Mouse (Mus musculus): Measurements from ENCODE around the gene Arpc3.
"Not testable (repeated sequence)": the region's sequence is repeated elsewhere in the genome, so short reads cannot be mapped to it uniquely, and the experiment has no call there.

Gene Arpc3

DNA sequence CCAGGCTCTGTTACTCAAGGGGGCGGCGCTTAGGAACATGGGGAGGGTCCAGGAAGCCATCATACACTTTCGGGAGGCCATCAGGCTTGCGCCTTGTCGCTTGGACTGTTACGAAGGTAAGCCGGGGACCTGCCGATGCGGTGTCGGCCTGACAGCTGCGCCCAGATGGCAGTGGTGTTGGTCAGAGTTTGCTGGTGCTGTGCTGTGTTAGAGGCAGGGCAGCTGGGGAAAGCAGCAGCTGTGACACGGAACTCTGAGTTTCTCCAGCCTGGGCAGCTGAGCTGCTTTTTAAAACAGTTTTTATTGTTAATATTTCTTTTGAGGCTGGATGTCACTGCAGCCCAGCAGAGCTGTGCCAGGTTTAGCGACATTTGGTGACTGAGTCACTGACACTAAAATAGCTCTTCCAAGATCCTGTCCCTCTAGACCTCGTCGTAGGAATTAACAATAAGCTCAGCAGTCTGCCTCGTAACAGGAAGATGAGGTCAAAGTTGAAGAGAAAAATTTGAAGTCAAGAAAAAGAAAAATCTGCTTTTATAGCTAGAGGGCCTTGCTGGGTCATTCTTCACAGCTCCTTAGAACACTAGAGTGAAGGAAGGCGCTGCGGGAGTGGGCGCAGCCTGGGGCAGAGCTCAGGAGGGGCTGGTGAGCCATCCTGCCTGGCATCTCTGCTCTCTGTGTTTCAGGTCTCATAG is 47.9 kb downstream of the Arpc3 start:
- peak; percentile 37 for DNase-seq (ENCODE audit: low spot score)

DNA sequence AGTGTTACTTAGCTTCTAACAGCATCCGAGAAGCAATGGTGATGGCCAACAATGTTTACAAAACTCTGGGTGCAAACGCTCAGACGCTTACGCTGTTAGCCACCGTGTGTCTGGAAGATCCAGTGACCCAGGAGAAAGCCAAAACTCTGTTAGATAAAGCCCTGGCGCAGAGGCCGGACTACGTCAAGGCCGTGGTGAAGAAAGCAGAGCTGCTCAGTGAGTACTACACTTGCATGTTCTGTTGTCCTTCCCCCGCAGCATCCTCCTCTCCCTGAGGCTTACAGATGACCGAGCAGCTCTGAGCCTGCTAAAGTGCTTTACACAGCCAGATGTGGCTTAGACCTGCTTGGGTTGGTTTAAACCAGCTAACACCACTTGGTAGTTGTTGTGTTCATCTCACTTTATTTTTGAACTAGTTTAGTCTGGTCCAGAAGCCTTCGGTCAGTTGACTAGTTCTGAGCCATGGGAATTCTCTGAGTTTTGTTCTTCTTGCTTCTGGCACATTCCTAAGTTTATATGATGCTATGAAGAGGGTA is 48.5 kb downstream of the Arpc3 start:
- no peak for DNase-seq (ENCODE audit: low spot score)

DNA sequence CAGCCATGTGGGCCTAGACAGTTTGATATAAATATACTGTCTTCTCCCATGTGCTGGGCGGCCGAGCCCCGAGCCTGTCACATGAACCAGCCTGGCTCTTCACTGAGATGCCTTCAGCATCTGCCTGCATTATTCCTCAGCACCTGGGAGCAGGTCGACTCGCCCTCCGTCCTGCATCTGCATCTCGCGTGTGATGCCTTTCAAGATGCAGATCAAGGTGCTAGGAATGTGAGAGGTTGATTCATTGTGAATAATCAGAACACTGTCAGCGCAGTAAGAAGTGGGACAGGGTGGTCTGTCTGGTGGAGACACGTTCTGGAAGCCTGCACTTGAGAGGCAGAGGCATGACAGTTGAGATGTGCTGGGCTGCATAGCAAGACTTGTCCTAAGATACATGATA is 52.8 kb downstream of the Arpc3 start:
- DNase-seq (ENCODE audit: low spot score): no peak

DNA sequence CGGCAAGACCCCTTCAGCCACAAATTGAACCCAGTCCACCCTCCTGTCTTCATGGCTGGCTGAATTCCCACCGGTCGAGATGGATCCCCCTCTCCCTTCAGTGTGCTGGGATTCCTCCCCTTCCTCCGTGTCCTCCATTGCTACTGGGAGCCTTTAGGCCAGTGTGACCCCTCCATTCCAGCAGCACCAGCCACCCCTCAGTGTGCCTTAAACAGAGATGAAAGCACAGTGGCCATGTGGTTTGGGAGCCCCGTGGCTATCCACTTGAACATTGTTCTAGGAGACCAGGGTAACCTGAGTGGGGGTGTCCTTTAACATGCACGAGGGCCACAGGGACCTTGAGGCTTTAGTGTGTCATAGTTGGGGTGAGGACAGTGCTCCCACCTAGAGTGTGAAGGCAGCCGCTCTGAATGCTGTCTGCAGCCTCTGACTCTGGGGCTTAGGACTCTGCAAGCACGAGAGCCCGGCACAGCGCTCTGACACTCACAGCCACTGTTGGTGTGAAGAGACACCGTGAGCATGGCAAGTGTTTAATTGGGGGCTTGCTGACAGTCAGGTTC is 53.5 kb downstream of the Arpc3 start:
- DNase-seq (ENCODE audit: low spot score): no peak

DNA sequence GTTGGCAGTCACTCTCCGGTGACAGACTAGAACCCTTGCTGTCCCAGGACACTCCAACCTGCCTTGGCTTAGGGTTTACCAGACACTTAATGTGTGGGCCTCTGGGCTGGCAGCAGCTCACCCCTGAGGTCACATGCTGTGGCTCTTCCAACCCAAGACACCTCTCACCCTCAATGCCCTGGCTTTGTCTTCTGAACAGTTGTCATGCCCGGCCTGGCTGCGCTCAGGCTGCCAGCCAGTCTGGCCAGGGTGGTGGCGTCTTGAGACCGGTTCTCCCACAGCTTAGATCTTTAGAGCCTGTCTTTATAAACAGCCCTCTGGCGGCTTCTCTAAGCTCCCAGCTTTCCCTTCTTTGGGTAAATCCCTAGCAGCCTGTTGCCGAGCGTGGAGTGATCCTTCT is 56.2 kb downstream of the Arpc3 start:
- peak; percentile 77 for DNase-seq (ENCODE audit: low spot score)

DNA sequence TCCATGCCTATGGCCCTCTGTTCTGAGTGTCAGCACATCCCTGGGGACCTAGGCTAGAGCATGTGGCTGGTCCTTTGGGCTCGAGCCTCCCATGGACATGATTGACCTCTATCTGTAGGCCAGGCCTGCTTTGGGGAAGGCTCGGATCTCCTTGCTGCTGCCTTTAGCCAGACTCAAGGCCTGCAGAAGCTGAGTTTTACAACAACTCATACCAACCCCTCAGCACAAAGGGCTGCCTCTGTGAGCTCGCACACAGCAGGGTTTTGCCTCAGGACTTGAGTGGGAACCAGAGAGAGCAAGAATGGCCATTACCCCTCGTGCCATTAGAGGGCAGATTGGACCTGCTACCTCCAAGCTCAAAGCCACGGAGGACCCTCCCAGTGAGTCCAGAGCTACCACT is 57.2 kb downstream of the Arpc3 start:
- no peak for DNase-seq (ENCODE audit: low spot score)

DNA sequence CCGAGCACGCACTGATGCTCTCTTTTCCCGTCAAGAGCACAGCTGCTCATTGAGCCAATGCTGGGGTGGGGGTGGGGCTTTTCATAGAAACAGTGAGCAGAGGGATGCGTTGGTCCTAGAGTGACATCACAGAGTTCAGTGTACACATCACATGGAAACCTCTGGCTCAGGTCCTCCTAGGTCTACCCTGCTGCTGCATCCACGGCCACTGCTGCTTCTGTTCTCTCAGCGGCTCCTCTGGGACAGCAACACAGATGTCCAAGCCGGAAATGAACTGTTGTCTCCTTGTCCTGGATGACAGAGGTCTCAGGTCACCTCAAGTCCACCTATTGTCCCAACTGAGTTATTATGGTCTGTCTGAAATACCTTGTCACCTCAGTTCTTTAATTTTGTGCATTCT is 58.3 kb downstream of the Arpc3 start:
- no peak for DNase-seq (ENCODE audit: low spot score)

DNA sequence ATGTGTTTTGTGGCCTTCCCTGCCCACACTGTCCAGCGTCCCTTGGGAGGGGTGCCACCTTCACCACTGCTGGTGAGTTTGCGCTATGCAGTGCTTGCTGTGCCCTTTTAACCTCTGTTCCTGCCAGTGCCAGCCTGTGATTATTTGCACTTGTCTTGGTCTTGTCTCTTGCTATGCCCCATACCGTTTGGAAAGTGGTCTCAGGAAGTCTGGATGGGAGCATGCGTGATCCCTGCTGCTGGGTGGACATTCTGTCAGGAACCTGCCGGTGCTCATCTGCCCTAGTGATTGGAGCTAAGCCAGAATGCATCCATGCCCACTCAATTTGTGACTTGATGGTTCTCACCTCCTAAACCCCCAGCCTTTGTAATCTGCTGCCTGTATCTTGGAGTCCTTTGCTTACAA is 59.2 kb downstream of the Arpc3 start:
- no peak for DNase-seq (ENCODE audit: low spot score)

DNA sequence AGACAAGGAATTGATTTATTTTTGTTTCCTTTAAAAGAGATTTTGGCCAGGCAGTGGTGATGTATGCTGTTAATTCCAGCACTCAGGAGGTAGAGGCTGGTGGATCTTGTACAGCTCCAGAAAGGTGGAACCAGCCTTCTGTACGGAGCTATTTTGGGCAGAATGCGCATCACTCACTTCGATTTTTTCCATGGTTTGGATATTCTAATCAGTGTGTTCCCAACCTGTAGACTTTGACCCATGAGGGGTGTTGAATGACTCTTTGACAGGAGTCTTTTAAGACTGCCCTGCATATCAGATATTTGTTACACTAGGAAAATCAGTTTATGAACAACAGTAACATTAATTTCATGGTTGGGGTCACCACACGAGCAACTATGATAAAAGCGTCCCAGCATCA is 59.6 kb downstream of the Arpc3 start:
- no peak for DNase-seq (ENCODE audit: low spot score)

DNA sequence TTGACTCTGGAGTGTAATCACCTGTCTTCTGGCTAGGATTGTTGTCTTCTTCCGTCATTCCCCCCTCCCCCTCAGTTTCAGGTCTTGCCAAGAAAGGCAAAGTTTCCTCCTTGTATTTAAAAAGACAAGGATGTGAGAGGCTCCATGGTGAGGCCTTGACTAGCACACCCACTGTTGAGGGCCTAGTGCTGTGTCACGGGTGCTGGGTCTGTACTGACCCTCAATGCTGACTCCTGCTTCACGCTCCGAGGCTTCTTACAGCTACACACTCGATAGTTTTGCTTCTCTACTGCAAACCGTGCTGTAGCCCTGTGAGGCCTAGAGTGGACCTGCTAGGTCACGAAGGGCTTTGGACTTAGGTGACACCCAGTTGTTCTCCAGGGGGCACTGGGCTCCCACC is 60.5 kb downstream of the Arpc3 start:
- no peak for DNase-seq (ENCODE audit: low spot score)

DNA sequence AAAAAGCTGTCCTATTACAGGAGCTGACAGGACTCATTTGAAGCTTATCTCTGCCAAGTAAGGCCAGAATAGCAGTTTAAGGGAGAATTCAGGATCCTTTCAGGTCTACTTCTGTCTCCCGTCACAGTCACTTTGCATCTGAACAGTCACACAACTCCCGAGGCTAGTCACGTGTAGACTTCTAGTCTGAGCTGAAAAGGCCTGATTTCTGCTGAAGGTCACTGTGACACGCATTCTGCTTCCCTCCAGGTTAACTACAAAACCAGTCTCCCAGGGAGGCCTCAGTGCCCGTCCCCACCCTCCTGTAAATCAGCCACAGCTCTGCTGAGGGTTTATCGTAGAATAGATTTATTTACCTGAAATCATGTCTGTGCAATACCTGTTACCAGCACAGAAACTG is 61.5 kb downstream of the Arpc3 start:
- DNase-seq (ENCODE audit: low spot score): no peak

DNA sequence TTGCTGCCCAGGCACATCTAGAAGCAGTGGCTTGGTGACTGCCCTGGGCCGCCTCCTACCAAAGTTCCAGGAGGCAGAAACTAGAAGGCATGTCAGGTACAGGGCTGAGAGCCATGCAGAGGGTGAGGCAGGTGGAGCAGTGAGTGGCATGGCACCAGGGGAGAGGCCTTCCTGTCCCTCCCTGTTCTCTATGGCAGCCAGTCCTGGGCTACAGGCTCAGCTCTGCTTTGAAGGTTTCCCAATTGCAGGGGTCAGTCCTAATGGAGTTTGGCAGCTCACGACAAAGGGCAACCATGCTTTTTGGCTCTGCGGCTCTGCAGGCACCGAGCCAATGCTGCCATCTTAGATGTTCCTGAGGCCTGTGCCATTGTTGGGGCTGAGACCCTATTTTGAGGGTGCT is 62.8 kb downstream of the Arpc3 start:
- DNase-seq (ENCODE audit: low spot score): peak; percentile 33

DNA sequence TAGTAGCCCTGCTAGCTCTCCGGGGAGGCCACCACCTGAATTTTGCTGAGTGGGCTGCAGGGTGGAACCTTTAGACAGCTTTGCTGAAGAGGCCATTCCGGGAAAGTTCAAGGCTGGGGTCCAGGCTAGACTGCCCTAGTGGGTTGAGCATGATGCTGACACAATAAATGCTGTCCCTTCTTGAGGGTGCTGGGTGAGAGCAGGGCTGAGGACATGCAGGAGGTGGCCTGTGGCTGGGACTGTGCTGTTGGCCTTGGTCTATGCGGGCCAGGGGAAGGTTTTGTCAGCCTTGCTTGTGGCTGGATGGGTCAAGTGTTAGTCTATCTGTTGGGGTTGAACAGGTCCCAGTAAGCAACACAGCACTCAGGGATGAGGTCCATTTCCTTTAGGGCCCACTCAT is 63.2 kb downstream of the Arpc3 start:
- DNase-seq (ENCODE audit: low spot score): no peak

DNA sequence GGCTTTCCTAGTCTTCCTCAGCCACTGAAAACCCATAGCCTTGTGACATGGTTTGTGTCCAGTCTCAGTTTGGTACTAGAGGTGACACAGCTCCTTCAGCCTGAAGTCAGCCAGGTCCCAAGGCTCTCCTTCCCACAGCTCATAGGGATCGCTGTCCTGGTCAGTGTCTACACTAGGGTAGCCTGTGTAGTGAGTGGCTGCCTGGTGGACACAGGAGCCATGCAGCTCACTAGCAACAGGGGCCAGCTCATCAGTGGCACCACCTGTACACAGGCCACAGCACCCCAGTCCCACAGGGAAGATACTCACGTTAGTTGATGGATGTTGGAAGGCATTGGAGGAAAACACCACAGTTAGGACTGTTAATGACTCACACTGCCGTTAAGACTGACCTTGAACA is 63.9 kb downstream of the Arpc3 start:
- no peak for DNase-seq (ENCODE audit: low spot score)

DNA sequence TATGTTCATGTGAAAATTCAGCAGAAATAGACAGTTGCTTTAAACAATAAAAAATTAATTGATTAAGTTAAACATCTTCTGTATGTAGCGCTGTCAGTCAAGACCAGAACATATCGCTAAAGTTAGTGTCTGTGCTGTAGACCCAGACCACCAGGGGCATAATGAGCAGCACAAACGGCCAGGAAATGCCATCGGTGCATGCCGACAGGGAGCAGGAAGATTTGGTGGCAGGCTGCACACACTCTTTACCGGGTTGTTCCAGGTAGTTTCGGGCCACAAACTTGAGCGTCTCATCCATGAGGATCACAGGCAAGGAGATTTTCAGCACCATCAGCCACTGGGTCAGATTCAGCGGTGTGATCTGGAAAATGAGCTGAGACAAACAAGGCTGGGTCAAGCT is 65.4 kb downstream of the Arpc3 start:
- DNase-seq (ENCODE audit: low spot score): not testable (repeated sequence)

DNA sequence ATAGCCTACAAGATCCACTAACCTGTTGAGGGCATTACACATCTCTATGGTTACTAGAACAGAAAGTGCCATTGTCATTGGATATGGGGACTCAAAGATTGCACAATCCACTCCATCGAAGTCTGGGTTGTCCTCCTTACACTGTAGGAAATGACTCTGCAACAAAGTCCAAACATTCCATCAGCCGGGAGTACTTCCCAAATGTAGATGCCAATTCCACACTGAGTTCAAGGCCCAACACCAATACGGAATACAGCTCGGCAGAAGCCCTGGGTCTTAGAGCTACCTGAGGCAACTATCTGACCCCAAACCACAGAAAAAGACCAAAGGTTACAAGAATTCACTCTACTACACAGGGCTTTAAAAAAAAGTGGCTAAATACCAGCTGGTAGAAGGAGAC is 66.4 kb downstream of the Arpc3 start:
- no peak for DNase-seq (ENCODE audit: low spot score)

DNA sequence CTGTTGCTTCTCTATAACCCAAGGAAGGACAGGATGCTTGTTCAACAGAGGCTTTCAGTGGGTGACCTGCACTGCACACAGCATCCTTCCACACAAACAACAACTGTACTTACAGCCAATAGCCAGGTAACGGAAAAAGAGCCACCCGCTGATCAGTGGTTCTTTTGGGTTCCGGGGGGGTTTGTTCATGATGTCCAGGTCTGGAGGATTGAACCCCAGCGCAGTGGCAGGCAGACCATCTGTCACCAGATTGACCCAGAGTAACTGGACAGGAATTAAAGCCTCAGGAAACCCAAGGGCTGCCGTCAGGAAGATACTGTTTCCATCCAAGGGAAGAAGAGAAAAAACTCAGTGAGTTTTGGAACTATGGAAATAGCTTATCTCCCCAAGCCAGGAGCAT is 67.7 kb downstream of the Arpc3 start:
- no peak for DNase-seq (ENCODE audit: low spot score)

DNA sequence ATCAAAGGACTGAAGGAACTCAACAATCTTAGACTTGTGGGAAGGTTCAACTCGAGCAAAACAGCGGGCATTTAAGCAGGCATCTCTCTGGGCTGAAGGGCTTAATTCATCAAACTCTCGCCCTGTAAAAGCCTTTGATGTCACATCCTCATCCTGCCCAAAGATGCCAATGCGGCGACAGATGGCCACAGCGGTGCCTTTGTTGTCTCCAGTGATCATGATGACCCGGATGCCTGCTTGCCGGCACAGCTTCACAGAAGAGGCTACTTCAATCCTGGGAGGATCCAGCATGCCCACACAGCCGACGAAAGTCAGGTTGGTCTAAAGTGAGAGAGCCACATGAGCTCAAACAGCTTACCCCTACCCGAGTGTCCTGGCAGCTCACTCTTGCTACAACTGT is 69.0 kb downstream of the Arpc3 start:
- no peak for DNase-seq (ENCODE audit: low spot score)

DNA sequence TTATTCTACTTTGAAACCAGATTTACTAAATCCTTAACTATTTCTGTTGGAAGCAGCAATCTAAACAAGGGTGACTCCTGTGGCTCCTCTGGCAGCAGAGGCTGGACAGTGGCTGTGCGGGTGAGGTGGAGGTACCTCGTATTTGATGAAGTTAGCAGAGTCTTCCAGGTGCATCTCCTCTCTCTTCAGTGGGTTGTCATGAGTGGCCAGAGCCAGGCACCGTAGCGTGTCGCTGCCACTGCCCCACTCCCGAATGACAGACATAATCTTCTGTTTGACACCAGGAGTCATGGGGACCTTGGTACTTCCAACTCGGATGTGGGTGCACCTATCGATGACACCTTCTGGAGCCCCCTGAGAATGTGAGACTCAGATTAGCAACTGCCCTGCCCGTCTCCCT is 69.8 kb downstream of the Arpc3 start:
- no peak for DNase-seq (ENCODE audit: low spot score)

Data from adipocyte (in vitro differentiated cells).